8 mouse cellular contexts compared by ENCODE assay signal in the genomic region with DNA sequence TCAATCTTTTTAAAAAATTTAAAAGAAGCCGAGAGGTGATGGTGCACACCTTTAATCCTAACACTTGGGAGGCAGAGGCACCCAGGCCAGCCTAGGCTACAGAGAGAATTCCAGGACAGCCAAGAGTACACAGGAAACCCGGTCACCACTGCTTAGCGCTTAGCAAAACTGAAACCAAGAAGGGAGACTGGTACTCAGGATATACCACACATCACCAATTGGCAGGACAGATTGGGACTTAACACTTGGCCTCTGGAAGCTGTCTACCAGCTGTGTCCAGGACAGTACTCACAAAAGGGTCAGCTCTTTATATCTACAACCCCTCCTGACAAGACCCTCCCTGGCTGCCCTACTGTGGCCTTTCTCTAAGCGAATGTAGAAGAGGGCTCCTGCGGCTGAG. TPM values are rescaled to one million over a fixed set of nuclear protein-coding genes. Genes with fewer than 3 reads are reported as not detected.
DNase-seq lines count a peak whose midpoint lies in the region; ATAC-seq and TF ChIP-seq lines count a peak whose summit lies in the region.

No protein-coding gene starts in this region.

- intact Hi-C loops in left cerebral cortex, postnatal 25 days (cut with DNase I): loop anchor here (2.0 to 5.0 kb wide), 2 partner anchors 22 to 110 kb away; a partner anchor contains a TSS

- H3K9ac ChIP-seq in intestine, embryonic 14.5 days (ENCODE audit: low read length): peak overlapping the region; percentile 56
- H3K9ac ChIP-seq in midbrain, postnatal 0 days (replicated peaks; ENCODE audit: low read length, poor library complexity, severe bottlenecking): peak overlapping the region; percentile 60

- DNase-seq in kidney, adult 2 months: peak; percentile 35
- no peak for DNase-seq in kidney, adult 18-20 months
- DNase-seq in intestine, embryonic 14.5 days (ENCODE audit: low spot score): no peak
- no peak for DNase-seq in midbrain, postnatal 0 days (ENCODE audit: low spot score)
- no peak for DNase-seq in left cerebral cortex, postnatal 25 days (ENCODE audit: low spot score in 2 of 2)
- no peak for DNase-seq in adrenal gland, postnatal 14 days
- DNase-seq in adrenal gland, adult 18-20 months (ENCODE audit: low spot score in 2 of 2): no peak

- WGBS in kidney, adult 2 months: 24% methylated on average over 5 of the region's 5 CpGs
- 19% methylated on average over 5 of the region's 5 CpGs for WGBS in bone marrow, adult 2 months
- 17% methylated on average over 5 of the region's 5 CpGs for WGBS in intestine, embryonic 14.5 days
- 19% methylated on average over 5 of the region's 5 CpGs for WGBS in midbrain, postnatal 0 days

- peaks cover 14% of the 10 kb centered on the region; the same call in 1 of the 2 replicates for H3K4me1 ChIP-seq in kidney, adult 2 months (ENCODE audit: control insufficient read depth, insufficient read depth, low read length)
- peaks cover 11% of the 10 kb centered on the region for H3K4me1 ChIP-seq in bone marrow, adult 2 months (ENCODE audit: control insufficient read depth, insufficient read depth, low read length)
- H3K4me1 ChIP-seq in intestine, embryonic 14.5 days (replicated peaks; ENCODE audit: control insufficient read depth, insufficient read depth, low read length): peaks cover 26% of the 10 kb centered on the region
- peaks cover 18% of the 10 kb centered on the region for H3K4me1 ChIP-seq in midbrain, postnatal 0 days (ENCODE audit: insufficient read depth, low read length)

- TF ChIP-seq CTCF in kidney, adult 2 months (conservative IDR thresholded peaks at IDR 0.05; ENCODE audit: insufficient read depth, insufficient read length, low read depth, low read length): no peak
- TF ChIP-seq CTCF in bone marrow, adult 2 months (IDR thresholded peaks at IDR 0.05; ENCODE audit: control insufficient read depth, insufficient read depth, low read length): no peak
- TF ChIP-seq CTCF in midbrain, postnatal 0 days (IDR thresholded peaks at IDR 0.05): no peak

- peak overlapping the region; percentile 56 for H3K4me3 ChIP-seq in kidney, adult 2 months (ENCODE audit: insufficient read depth, low read depth, low read length)
- H3K4me3 ChIP-seq in bone marrow, adult 2 months (replicated peaks; ENCODE audit: control insufficient read depth, low read depth, low read length): peak overlapping the region; percentile 30
- H3K4me3 ChIP-seq in intestine, embryonic 14.5 days (ENCODE audit: low read depth, low read length): peak overlapping the region; percentile 81
- peak overlapping the region; percentile 87 for H3K4me3 ChIP-seq in midbrain, postnatal 0 days (ENCODE audit: low read depth, low read length)

- no peak for TF ChIP-seq POLR2A in kidney, adult 2 months (IDR thresholded peaks at IDR 0.05; ENCODE audit: low read depth, low read length)
- TF ChIP-seq POLR2A in bone marrow, adult 2 months (IDR thresholded peaks at IDR 0.05; ENCODE audit: borderline replicate concordance, control insufficient read depth, low read depth, low read length): no peak

- no peaks in the 10 kb centered on the region for H3K9me3 ChIP-seq in intestine, embryonic 14.5 days (ENCODE audit: control insufficient read depth, low read length)
- no peaks in the 10 kb centered on the region for H3K9me3 ChIP-seq in midbrain, postnatal 0 days (ENCODE audit: low read length)

- H3K4me2 ChIP-seq in intestine, embryonic 14.5 days (ENCODE audit: low read length): peak overlapping the region; percentile 73
- H3K4me2 ChIP-seq in midbrain, postnatal 0 days (ENCODE audit: low read depth, low read length, poor library complexity, severe bottlenecking): peak overlapping the region; percentile 64

- H3K27ac ChIP-seq in kidney, adult 2 months (ENCODE audit: insufficient read depth, low read depth, low read length): peak overlapping the region; percentile 30; the same call in 1 of the 2 replicates
- H3K27ac ChIP-seq in bone marrow, adult 2 months (ENCODE audit: control insufficient read depth, insufficient read depth, low read depth, low read length, poor library complexity): no peak overlapping the region
- H3K27ac ChIP-seq in intestine, embryonic 14.5 days (ENCODE audit: low read depth): peak overlapping the region; percentile 83; the same call in 1 of the 2 replicates
- peak overlapping the region; percentile 96; the same call in 1 of the 2 replicates for H3K27ac ChIP-seq in midbrain, postnatal 0 days (ENCODE audit: low read depth, low read length)

- no peak for ATAC-seq in intestine, embryonic 14.5 days (replicated peaks; ENCODE audit: low FRiP score, low TSS enrichment, low read depth)
- ATAC-seq in midbrain, postnatal 0 days (ENCODE audit: low FRiP score): no peak

- no peaks in the 10 kb centered on the region for H3K36me3 ChIP-seq in kidney, adult 2 months (ENCODE audit: control insufficient read depth, insufficient read depth, low read length)
- 0 out of 2 replicates have a peak, but pooled peaks cover 9% of the 10 kb centered on the region for H3K36me3 ChIP-seq in intestine, embryonic 14.5 days (ENCODE audit: control insufficient read depth, insufficient read depth, low read length)
- peaks cover 10% of the 10 kb centered on the region; the same call in 1 of the 2 replicates for H3K36me3 ChIP-seq in midbrain, postnatal 0 days (ENCODE audit: insufficient read depth, low read length)

- H3K27me3 ChIP-seq in kidney, adult 2 months (replicated peaks; ENCODE audit: control insufficient read depth, insufficient read depth, low read length): no peaks in the 10 kb centered on the region
- no peaks in the 10 kb centered on the region for H3K27me3 ChIP-seq in intestine, embryonic 14.5 days (replicated peaks; ENCODE audit: control insufficient read depth, insufficient read depth, low read length)
- no peaks in the 10 kb centered on the region for H3K27me3 ChIP-seq in midbrain, postnatal 0 days (ENCODE audit: insufficient read depth, low read length)

RNA-seq across cellular contexts. Expression of a gene that starts 1.4 kb away (rescaled TPM):
- polyA plus RNA-seq in kidney, adult 2 months (2012; rRNA removed): 38.8 and 44.1 TPM in 2 replicates
- 3.8 and 11.6 TPM in 2 replicates for polyA plus RNA-seq in bone marrow, adult 2 months (2011; ENCODE audit: insufficient read depth, insufficient read length, low replicate concordance, missing spikeins)
- polyA plus RNA-seq in intestine, embryonic 14.5 days (2014; fragmentation: Nextera tagmentation; extraction: Ambion mirVana): 16.5 and 19.8 TPM in 2 replicates
- 62.9 and 79.2 TPM in 2 replicates for total RNA-seq in midbrain, postnatal 0 days (2014; rRNA removed)
- polyA plus RNA-seq in midbrain, postnatal 0 days (2015; fragmentation: Nextera tagmentation; extraction: Ambion mirVana): 18.4 and 19.4 TPM in 2 replicates
- total RNA-seq in left cerebral cortex, postnatal 25 days (2021): 100 to 1,000 TPM; 101 to 109 TPM
- total RNA-seq in adrenal gland, postnatal 14 days (2021): 21.1 and 26.0 TPM in 2 replicates
- total RNA-seq in adrenal gland, adult 18-20 months (2021): 10 to 100 TPM; 11.8 to 22.2 TPM

Comparison
In these comparisons a context has a peak if more than half of its experiments do, and no peak if none do; other contexts are left out.
1. H3K4me3 ChIP-seq: peak in every context shown above with its lines; median percentile 87 in midbrain, postnatal 0 days; 81 in intestine, embryonic 14.5 days; 56 in kidney, adult 2 months; 30 in bone marrow, adult 2 months.